Comparison of ENCODE assay signal across 18 mouse cellular contexts in genomic region chr9:46503321-46504132, GRCm38 (mm10).
DNase-seq lines count a peak whose midpoint lies in the region; ATAC-seq lines count a peak whose summit lies in the region.
"Had no signal": no experiment of that assay in that cellular context is flagged by ENCODE, and none has a peak within 500 bp of the region (broad histone marks: within the 10 kb centered on the region; RNA-seq: fewer than 3 reads in every experiment).

No protein-coding gene starts in this region.

- no peak overlapping the region for H3K4me3 ChIP-seq in midbrain, embryonic 11.5 days (ENCODE audit: low read depth, low read length)
- no peak overlapping the region for H3K4me3 ChIP-seq in neural tube, embryonic 15.5 days (replicated peaks)
- H3K4me3 ChIP-seq: heart, embryonic 12.5 days; layer of hippocampus, adult 2 months; lung, embryonic 15.5 days; megakaryocyte, embryonic 14.5 days had no signal

- no peaks in the 10 kb centered on the region for H3K9me3 ChIP-seq in midbrain, embryonic 11.5 days (ENCODE audit: control insufficient read depth, low read length)
- H3K9me3 ChIP-seq in neural tube, embryonic 15.5 days (replicated peaks): no peaks in the 10 kb centered on the region
- H3K9me3 ChIP-seq: heart, embryonic 12.5 days; lung, embryonic 15.5 days; megakaryocyte, embryonic 14.5 days had no signal

- ATAC-seq in midbrain, embryonic 11.5 days (ENCODE audit: low FRiP score): peak; percentile 33; the same call in 1 of the 2 replicates
- no peak; the same call in 1 of the 2 replicates for ATAC-seq in neural tube, embryonic 15.5 days (ENCODE audit: low FRiP score)
- no peak for ATAC-seq in monocyte, adult 5-6 weeks (replicated peaks; ENCODE audit: insufficient number of reproducible peaks, low FRiP score, low TSS enrichment, poor library complexity, severe bottlenecking)

- peaks cover 9% of the 10 kb centered on the region for H3K4me1 ChIP-seq in midbrain, embryonic 11.5 days (ENCODE audit: control insufficient read depth, insufficient read depth, low read length)
- H3K4me1 ChIP-seq in neural tube, embryonic 15.5 days: peaks cover 28% of the 10 kb centered on the region
- H3K4me1 ChIP-seq: heart, embryonic 12.5 days; lung, embryonic 15.5 days; megakaryocyte, embryonic 14.5 days had no signal

- no peaks in the 10 kb centered on the region for H3K27me3 ChIP-seq in midbrain, embryonic 11.5 days (ENCODE audit: control insufficient read depth, insufficient read depth, low read length)
- no peaks in the 10 kb centered on the region; the same call in 1 of the 2 replicates for H3K27me3 ChIP-seq in neural tube, embryonic 15.5 days (replicated peaks)
- H3K27me3 ChIP-seq: lung, embryonic 15.5 days; megakaryocyte, embryonic 14.5 days had no signal

- WGBS in midbrain, embryonic 11.5 days: 41% methylated on average over 8 of the region's 8 CpGs
- WGBS in neural tube, embryonic 15.5 days: 44% methylated on average over 8 of the region's 8 CpGs

- no peak overlapping the region for H3K4me2 ChIP-seq in midbrain, embryonic 11.5 days
- peak overlapping the region; percentile 41 for H3K4me2 ChIP-seq in neural tube, embryonic 15.5 days
- H3K4me2 ChIP-seq: heart, embryonic 12.5 days; lung, embryonic 15.5 days had no signal

- DNase-seq in adrenal gland, adult 2 months: peak; percentile 61
- no peak for DNase-seq in adrenal gland, adult 18-20 months (ENCODE audit: low spot score in 2 of 2)
- peak; percentile 43 for DNase-seq in right cerebral cortex, postnatal 4 days
- no peak for DNase-seq in right cerebral cortex, adult 18-20 months
- DNase-seq in midbrain, embryonic 11.5 days (ENCODE audit: low spot score, missing footprints): no peak
- no peak for DNase-seq in kidney, postnatal 10 days
- DNase-seq: cerebellum, postnatal 36 days; gastrocnemius, postnatal 36 days; kidney, adult 2 months; spleen, adult 18-20 months; thymus, postnatal 4 days had no signal

- no peak overlapping the region for H3K9ac ChIP-seq in midbrain, embryonic 11.5 days (ENCODE audit: low read length)
- H3K9ac ChIP-seq in neural tube, embryonic 15.5 days (replicated peaks): no peak overlapping the region
- H3K9ac ChIP-seq: heart, embryonic 12.5 days; lung, embryonic 15.5 days had no signal

- H3K27ac ChIP-seq in midbrain, embryonic 11.5 days (ENCODE audit: low read depth, low read length): no peak overlapping the region
- H3K27ac ChIP-seq in neural tube, embryonic 15.5 days (replicated peaks): no peak overlapping the region
- H3K27ac ChIP-seq: layer of hippocampus, adult 2 months; lung, embryonic 15.5 days; stomach, postnatal 0 days had no signal

- H3K36me3 ChIP-seq in midbrain, embryonic 11.5 days (ENCODE audit: control insufficient read depth, insufficient read depth, low read length): no peaks in the 10 kb centered on the region
- no peaks in the 10 kb centered on the region for H3K36me3 ChIP-seq in neural tube, embryonic 15.5 days
- H3K36me3 ChIP-seq: heart, embryonic 12.5 days; lung, embryonic 15.5 days had no signal

Comparison
In these comparisons a context has a peak if more than half of its experiments do, and no peak if none do; other contexts are left out.
1. DNase-seq: peak in adrenal gland, adult 2 months (single experiment) and right cerebral cortex, postnatal 4 days (single experiment); none in adrenal gland, adult 18-20 months (0 of 2), right cerebral cortex, adult 18-20 months (single experiment), midbrain, embryonic 11.5 days (single experiment) and kidney, postnatal 10 days (single experiment).